Mouse (Mus musculus) testis, postnatal 10 days (tissue): ENCODE data around the gene Adam23.

Experiments used
- DNase-seq: peaks from one replicate; pipeline ENCODE4 v3.0.0; 2021; ENCODE audit warnings: low spot score

Gene Adam23

GRCm38 (mm10) chr1:63478946-63479345 lies 33.3 kb downstream of the Adam23 start:
- DNase-seq: no peak

GRCm38 (mm10) chr1:63484646-63485045 lies 39.0 kb downstream of the Adam23 start:
- DNase-seq: no peak

GRCm38 (mm10) chr1:63486646-63487045 lies 41.0 kb downstream of the Adam23 start:
- DNase-seq: no peak

- DNase-seq: no peak
Observed at GRCm38 (mm10) chr1:63491001-63491400, 45.3 kb downstream of the Adam23 start.

- DNase-seq: no peak
Observed at GRCm38 (mm10) chr1:63493325-63493724, 47.6 kb downstream of the Adam23 start.

- DNase-seq: no peak
Observed at GRCm38 (mm10) chr1:63507386-63507785, 61.7 kb downstream of the Adam23 start.

- DNase-seq: no peak
Observed at GRCm38 (mm10) chr1:63508801-63509200, 63.1 kb downstream of the Adam23 start.

GRCm38 (mm10) chr1:63511416-63511815 lies 65.7 kb downstream of the Adam23 start:
- no peak for DNase-seq

- DNase-seq: no peak
Observed at GRCm38 (mm10) chr1:63517800-63518199, 72.1 kb downstream of the Adam23 start.

- no peak for DNase-seq
Observed at GRCm38 (mm10) chr1:63518814-63519213, 73.1 kb downstream of the Adam23 start.

- DNase-seq: peak; percentile 44
Observed at GRCm38 (mm10) chr1:63529901-63530300, 84.2 kb downstream of the Adam23 start.

GRCm38 (mm10) chr1:63534271-63534827 lies 88.7 kb downstream of the Adam23 start:
- DNase-seq: no peak

- no peak for DNase-seq
Observed at GRCm38 (mm10) chr1:63539884-63540613, 94.4 kb downstream of the Adam23 start.

- DNase-seq: no peak
Observed at GRCm38 (mm10) chr1:63544122-63544521, 98.4 kb downstream of the Adam23 start.

- no peak for DNase-seq
Observed at GRCm38 (mm10) chr1:63553039-63553438, 107.3 kb downstream of the Adam23 start.

GRCm38 (mm10) chr1:63561772-63562520 lies 116.3 kb downstream of the Adam23 start:
- no peak for DNase-seq

- DNase-seq: no peak
Observed at GRCm38 (mm10) chr1:63563928-63564327, 118.2 kb downstream of the Adam23 start.

GRCm38 (mm10) chr1:63566501-63566900 lies 120.8 kb downstream of the Adam23 start:
- DNase-seq: no peak

- DNase-seq: no peak
Observed at GRCm38 (mm10) chr1:63567031-63567430, 121.3 kb downstream of the Adam23 start.

GRCm38 (mm10) chr1:63572229-63572628 lies 126.5 kb downstream of the Adam23 start:
- no peak for DNase-seq

GRCm38 (mm10) chr1:63573432-63573831 lies 127.7 kb downstream of the Adam23 start:
- DNase-seq: no peak

- no peak for DNase-seq
Observed at GRCm38 (mm10) chr1:63573864-63574611, 128.3 kb downstream of the Adam23 start.
